Mouse (Mus musculus): ENCODE results near the gene Plxna2. TPM values are rescaled to one million over a fixed set of nuclear protein-coding genes. Genes with fewer than 3 reads are reported as not detected.

Gene Plxna2
- polyA plus RNA-seq, 1 experiment from 2014 or later: 6.0 TPM

- H3K9ac ChIP-seq (replicated peaks; ENCODE audit: low read length): no peak overlapping the region
- no peaks in the 10 kb centered on the region for H3K27me3 ChIP-seq (ENCODE audit: insufficient read depth, low read length)
- H3K4me1 ChIP-seq (ENCODE audit: insufficient read depth, low read length): peaks cover 5% of the 10 kb centered on the region; the same call in 1 of the 2 replicates
- H3K27ac ChIP-seq (ENCODE audit: low read length): no peak overlapping the region
- H3K36me3 ChIP-seq (ENCODE audit: insufficient read depth, low read length): no peaks in the 10 kb centered on the region
- H3K4me2 ChIP-seq (replicated peaks; ENCODE audit: low read depth, low read length): no peak overlapping the region
- no peak for ATAC-seq (ENCODE audit: low FRiP score, low TSS enrichment)
- no peaks in the 10 kb centered on the region for H3K9me3 ChIP-seq (ENCODE audit: low read length)
- H3K4me3 ChIP-seq (ENCODE audit: low read length): no peak overlapping the region
These were observed 55.2 kb downstream of the Plxna2 start for GRCm38 (mm10) chr1:194673229-194673628.

- ATAC-seq (ENCODE audit: low FRiP score, low TSS enrichment): no peak
- Histone ChIP-seq H3K9me3 (ENCODE audit: low read length) (no peaks in the 10 kb centered on the region), H3K36me3 (ENCODE audit: insufficient read depth, low read length) (no peaks in the 10 kb centered on the region), H3K27ac (ENCODE audit: low read length) (no peak overlapping the region), H3K4me2 (replicated peaks; ENCODE audit: low read depth, low read length) (no peak overlapping the region), H3K4me1 (ENCODE audit: insufficient read depth, low read length) (peaks cover 24% of the 10 kb centered on the region), H3K4me3 (ENCODE audit: low read length) (no peak overlapping the region), H3K9ac (replicated peaks; ENCODE audit: low read length) (no peak overlapping the region), H3K27me3 (ENCODE audit: insufficient read depth, low read length) (no peaks in the 10 kb centered on the region)
- WGBS: 87% methylated on average over 3 of the region's 3 CpGs
These were observed 57.3 kb downstream of the Plxna2 start for GRCm38 (mm10) chr1:194675106-194675890.

GRCm38 (mm10) chr1:194675891-194676200 lies 57.8 kb downstream of the Plxna2 start:
- Histone ChIP-seq H3K27ac (ENCODE audit: low read length) (no peak overlapping the region), H3K9me3 (ENCODE audit: low read length) (no peaks in the 10 kb centered on the region), H3K36me3 (ENCODE audit: insufficient read depth, low read length) (no peaks in the 10 kb centered on the region), H3K4me1 (ENCODE audit: insufficient read depth, low read length) (peaks cover 29% of the 10 kb centered on the region), H3K9ac (replicated peaks; ENCODE audit: low read length) (no peak overlapping the region), H3K4me2 (replicated peaks; ENCODE audit: low read depth, low read length) (no peak overlapping the region), H3K4me3 (ENCODE audit: low read length) (no peak overlapping the region), H3K27me3 (ENCODE audit: insufficient read depth, low read length) (no peaks in the 10 kb centered on the region)
- ATAC-seq (ENCODE audit: low FRiP score, low TSS enrichment): no peak
- 68% methylated on average over 2 of the region's 2 CpGs for WGBS

GRCm38 (mm10) chr1:194677878-194678277 lies 59.9 kb downstream of the Plxna2 start:
- H3K36me3 ChIP-seq (ENCODE audit: insufficient read depth, low read length): no peaks in the 10 kb centered on the region
- no peaks in the 10 kb centered on the region for H3K27me3 ChIP-seq (ENCODE audit: insufficient read depth, low read length)
- H3K27ac ChIP-seq (ENCODE audit: low read length): no peak overlapping the region
- H3K9me3 ChIP-seq (ENCODE audit: low read length): no peaks in the 10 kb centered on the region
- WGBS: 83% methylated on average over 3 of the region's 3 CpGs
- peaks cover 31% of the 10 kb centered on the region for H3K4me1 ChIP-seq (ENCODE audit: insufficient read depth, low read length)
- no peak overlapping the region for H3K4me2 ChIP-seq (replicated peaks; ENCODE audit: low read depth, low read length)
- ATAC-seq (ENCODE audit: low FRiP score, low TSS enrichment): no peak
- no peak overlapping the region for H3K9ac ChIP-seq (replicated peaks; ENCODE audit: low read length)
- no peak overlapping the region for H3K4me3 ChIP-seq (ENCODE audit: low read length)

- Histone ChIP-seq H3K4me1 (ENCODE audit: insufficient read depth, low read length) (peaks cover 31% of the 10 kb centered on the region), H3K9me3 (ENCODE audit: low read length) (no peaks in the 10 kb centered on the region), H3K4me3 (ENCODE audit: low read length) (no peak overlapping the region), H3K27ac (ENCODE audit: low read length) (peak overlapping the region; percentile 62; the same call in 1 of the 2 replicates), H3K36me3 (ENCODE audit: insufficient read depth, low read length) (no peaks in the 10 kb centered on the region), H3K9ac (replicated peaks; ENCODE audit: low read length) (no peak overlapping the region), H3K4me2 (replicated peaks; ENCODE audit: low read depth, low read length) (no peak overlapping the region), H3K27me3 (ENCODE audit: insufficient read depth, low read length) (no peaks in the 10 kb centered on the region)
- ATAC-seq (ENCODE audit: low FRiP score, low TSS enrichment): peak; percentile 77
These were observed 61.1 kb downstream of the Plxna2 start for GRCm38 (mm10) chr1:194679147-194679546.

- no peaks in the 10 kb centered on the region for H3K9me3 ChIP-seq (ENCODE audit: low read length)
- H3K27me3 ChIP-seq (ENCODE audit: insufficient read depth, low read length): no peaks in the 10 kb centered on the region
- H3K36me3 ChIP-seq (ENCODE audit: insufficient read depth, low read length): no peaks in the 10 kb centered on the region
- peaks cover 31% of the 10 kb centered on the region for H3K4me1 ChIP-seq (ENCODE audit: insufficient read depth, low read length)
- no peak overlapping the region; the same call in 1 of the 2 replicates for H3K27ac ChIP-seq (ENCODE audit: low read length)
- no peak overlapping the region for H3K4me2 ChIP-seq (replicated peaks; ENCODE audit: low read depth, low read length)
- H3K9ac ChIP-seq (replicated peaks; ENCODE audit: low read length): no peak overlapping the region
- 15% methylated on average over 2 of the region's 2 CpGs for WGBS
- no peak overlapping the region for H3K4me3 ChIP-seq (ENCODE audit: low read length)
- no peak for ATAC-seq (ENCODE audit: low FRiP score, low TSS enrichment)
These were observed 62.1 kb downstream of the Plxna2 start for GRCm38 (mm10) chr1:194680136-194680535.

- Histone ChIP-seq H3K27ac (ENCODE audit: low read length) (no peak overlapping the region), H3K27me3 (ENCODE audit: insufficient read depth, low read length) (no peaks in the 10 kb centered on the region), H3K4me1 (ENCODE audit: insufficient read depth, low read length) (peaks cover 31% of the 10 kb centered on the region), H3K9me3 (ENCODE audit: low read length) (no peaks in the 10 kb centered on the region), H3K4me2 (replicated peaks; ENCODE audit: low read depth, low read length) (no peak overlapping the region), H3K4me3 (ENCODE audit: low read length) (no peak overlapping the region), H3K9ac (replicated peaks; ENCODE audit: low read length) (no peak overlapping the region), H3K36me3 (ENCODE audit: insufficient read depth, low read length) (no peaks in the 10 kb centered on the region)
- no peak for ATAC-seq (ENCODE audit: low FRiP score, low TSS enrichment)
These were observed 64.0 kb downstream of the Plxna2 start for GRCm38 (mm10) chr1:194682021-194682420.

GRCm38 (mm10) chr1:194683132-194683531 lies 65.1 kb downstream of the Plxna2 start:
- H3K27ac ChIP-seq (ENCODE audit: low read length): no peak overlapping the region
- no peaks in the 10 kb centered on the region for H3K9me3 ChIP-seq (ENCODE audit: low read length)
- H3K36me3 ChIP-seq (ENCODE audit: insufficient read depth, low read length): no peaks in the 10 kb centered on the region
- no peak overlapping the region for H3K4me2 ChIP-seq (replicated peaks; ENCODE audit: low read depth, low read length)
- ATAC-seq (ENCODE audit: low FRiP score, low TSS enrichment): peak; percentile 29; the same call in 1 of the 2 replicates
- WGBS: 52% methylated on average over 3 of the region's 3 CpGs
- peaks cover 28% of the 10 kb centered on the region for H3K4me1 ChIP-seq (ENCODE audit: insufficient read depth, low read length)
- H3K4me3 ChIP-seq (ENCODE audit: low read length): no peak overlapping the region
- H3K27me3 ChIP-seq (ENCODE audit: insufficient read depth, low read length): no peaks in the 10 kb centered on the region
- H3K9ac ChIP-seq (replicated peaks; ENCODE audit: low read length): no peak overlapping the region

GRCm38 (mm10) chr1:194685896-194686295 lies 67.9 kb downstream of the Plxna2 start:
- Histone ChIP-seq H3K4me2 (replicated peaks; ENCODE audit: low read depth, low read length) (no peak overlapping the region), H3K27me3 (ENCODE audit: insufficient read depth, low read length) (no peaks in the 10 kb centered on the region), H3K9me3 (ENCODE audit: low read length) (no peaks in the 10 kb centered on the region), H3K9ac (replicated peaks; ENCODE audit: low read length) (no peak overlapping the region), H3K36me3 (ENCODE audit: insufficient read depth, low read length) (no peaks in the 10 kb centered on the region), H3K4me1 (ENCODE audit: insufficient read depth, low read length) (peaks cover 2% of the 10 kb centered on the region), H3K27ac (ENCODE audit: low read length) (no peak overlapping the region), H3K4me3 (ENCODE audit: low read length) (no peak overlapping the region)
- WGBS: 60% methylated on average over 2 of the region's 2 CpGs
- no peak for ATAC-seq (ENCODE audit: low FRiP score, low TSS enrichment)

- ATAC-seq (ENCODE audit: low FRiP score, low TSS enrichment): no peak
- WGBS: 45% methylated on average over 1 of the region's 1 CpGs
- no peak overlapping the region for H3K27ac ChIP-seq (ENCODE audit: low read length)
- no peak overlapping the region for H3K9ac ChIP-seq (replicated peaks; ENCODE audit: low read length)
- no peak overlapping the region for H3K4me3 ChIP-seq (ENCODE audit: low read length)
- H3K27me3 ChIP-seq (ENCODE audit: insufficient read depth, low read length): no peaks in the 10 kb centered on the region
- H3K4me1 ChIP-seq (ENCODE audit: insufficient read depth, low read length): no peaks in the 10 kb centered on the region
- H3K4me2 ChIP-seq (replicated peaks; ENCODE audit: low read depth, low read length): no peak overlapping the region
- no peaks in the 10 kb centered on the region for H3K36me3 ChIP-seq (ENCODE audit: insufficient read depth, low read length)
- no peaks in the 10 kb centered on the region for H3K9me3 ChIP-seq (ENCODE audit: low read length)
These were observed 69.7 kb downstream of the Plxna2 start for GRCm38 (mm10) chr1:194687746-194688145.
